Mouse (Mus musculus): ENCODE data around the gene Clec2d.
"Not testable (repeated sequence)": the region's sequence is repeated elsewhere in the genome, so short reads cannot be mapped to it uniquely, and the experiment has no call there.

Gene Clec2d

DNA sequence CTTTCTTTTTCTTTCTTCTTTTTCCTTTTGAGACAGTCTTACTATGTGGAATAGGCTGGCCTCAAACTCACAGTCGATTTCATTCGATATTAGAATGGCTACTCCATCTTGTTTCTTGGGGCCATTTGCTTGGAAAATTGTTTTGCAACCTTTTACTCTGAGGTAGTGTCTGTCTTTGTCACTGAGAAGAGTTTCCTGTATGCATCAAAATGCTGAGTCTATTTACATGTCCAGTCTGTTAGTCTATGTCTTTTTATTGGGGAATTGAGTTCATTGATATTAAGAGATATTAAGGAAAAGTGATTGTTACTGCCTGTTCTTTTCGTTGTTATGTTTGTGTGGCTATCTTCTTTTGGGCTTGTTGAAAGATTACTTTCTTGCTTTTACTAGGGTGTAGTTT is 7.4 kb downstream of the Clec2d start:
- not testable (repeated sequence) for DNase-seq

- DNase-seq = no peak
Measured at GRCm38 (mm10) chr6:129193431-129193830, 13.0 kb downstream of the Clec2d start.

- not testable (repeated sequence) for DNase-seq
Measured at GRCm38 (mm10) chr6:129200066-129200465, 19.7 kb downstream of the Clec2d start.

DNA sequence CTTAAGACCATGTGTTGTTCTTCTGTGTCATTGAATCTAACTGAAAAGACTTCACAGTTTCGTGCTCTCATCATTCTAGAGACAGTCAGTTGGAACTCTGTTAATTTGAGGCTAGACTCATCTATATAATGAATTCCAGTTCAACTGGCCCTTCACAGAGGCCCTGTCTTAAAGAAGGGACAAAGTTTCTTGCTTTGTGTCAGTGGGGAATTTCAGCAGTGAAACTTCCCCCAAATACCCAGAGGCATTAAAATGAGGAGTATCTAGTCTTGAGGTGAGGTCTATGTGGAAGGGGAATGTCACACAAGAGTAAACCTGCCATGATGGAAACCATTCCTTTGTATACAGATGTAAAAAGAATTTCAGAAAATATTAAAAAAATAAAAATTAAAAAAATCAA is 21.9 kb downstream of the Clec2d start:
- DNase-seq = no peak

GRCm38 (mm10) chr6:129204342-129204741 is 23.9 kb downstream of the Clec2d start:
- DNase-seq = no peak

DNA sequence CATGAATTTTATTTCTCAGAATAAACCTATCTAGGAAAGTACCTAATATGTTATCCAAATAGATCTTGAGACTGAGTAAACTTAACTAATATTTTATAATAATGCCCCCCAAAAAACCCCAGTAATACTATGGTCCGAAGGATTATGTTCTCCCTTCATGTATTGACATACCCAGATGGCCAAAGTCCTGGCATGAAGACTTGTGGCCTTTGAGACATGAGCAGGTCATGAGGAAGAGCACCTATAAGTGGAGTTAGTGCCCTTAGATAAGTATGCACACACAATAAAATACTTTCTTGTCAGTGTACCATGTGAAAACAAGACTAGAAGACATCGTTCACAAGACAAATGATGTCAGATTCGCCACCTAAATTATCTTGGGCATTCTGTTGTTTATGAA is 24.4 kb downstream of the Clec2d start:
- DNase-seq = no peak

GRCm38 (mm10) chr6:129208891-129209519 is 28.6 kb downstream of the Clec2d start:
- no peak for DNase-seq

DNA sequence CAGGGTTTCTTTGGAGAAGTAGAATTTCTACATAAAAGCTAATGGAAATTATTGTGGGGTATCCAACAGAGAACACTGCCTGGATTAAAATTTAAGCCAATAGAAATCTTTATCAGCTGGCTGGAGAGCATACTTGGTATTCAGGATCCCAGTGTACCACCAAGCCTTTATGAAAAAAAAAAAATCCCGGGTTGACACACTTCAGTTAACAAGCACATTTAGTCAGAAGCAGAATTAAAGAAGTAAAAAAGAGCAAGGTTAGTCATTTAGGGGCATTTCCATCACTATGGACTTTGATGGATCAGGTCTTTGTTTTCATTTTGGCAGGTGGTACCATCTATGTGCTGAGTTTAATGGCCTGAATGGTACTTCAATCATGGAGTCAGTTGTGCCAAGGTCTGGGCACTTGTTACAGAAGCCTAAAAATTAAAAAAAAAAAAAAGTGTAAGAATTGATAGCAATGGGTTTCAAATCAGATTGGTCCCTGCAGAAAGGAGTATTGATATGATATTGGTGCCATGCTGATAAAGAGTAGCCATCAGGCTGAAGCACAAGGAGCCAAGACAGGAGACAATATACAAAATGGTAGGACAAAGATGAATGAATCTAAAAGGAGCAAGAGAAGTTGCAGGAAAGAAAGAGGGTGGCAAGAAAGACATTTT is 29.5 kb downstream of the Clec2d start:
- DNase-seq = no peak

GRCm38 (mm10) chr6:129210447-129210790 is 30.0 kb downstream of the Clec2d start:
- DNase-seq = no peak

GRCm38 (mm10) chr6:129212421-129213195 is 32.2 kb downstream of the Clec2d start:
- peak; percentile 92 for DNase-seq

DNA sequence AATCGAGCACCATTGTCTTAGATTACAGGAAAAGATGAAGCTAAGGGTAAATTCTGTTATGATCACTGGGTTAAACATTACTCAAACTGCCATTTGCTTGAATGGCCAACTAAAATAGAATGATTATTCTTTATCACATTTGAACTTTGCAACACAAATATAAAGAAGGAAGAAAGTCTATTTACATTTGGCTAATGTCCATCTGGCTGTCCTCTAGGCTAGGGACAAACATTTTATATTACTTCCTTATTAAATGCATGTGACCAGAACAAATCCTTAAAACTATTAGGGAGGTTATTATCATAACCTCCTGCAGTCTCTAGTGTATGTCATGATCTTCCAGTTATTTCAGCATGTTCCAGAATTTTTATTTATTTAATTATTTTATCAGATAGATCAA is 33.1 kb downstream of the Clec2d start:
- DNase-seq = no peak

GRCm38 (mm10) chr6:129214263-129214662 is 33.8 kb downstream of the Clec2d start:
- no peak for DNase-seq

DNA sequence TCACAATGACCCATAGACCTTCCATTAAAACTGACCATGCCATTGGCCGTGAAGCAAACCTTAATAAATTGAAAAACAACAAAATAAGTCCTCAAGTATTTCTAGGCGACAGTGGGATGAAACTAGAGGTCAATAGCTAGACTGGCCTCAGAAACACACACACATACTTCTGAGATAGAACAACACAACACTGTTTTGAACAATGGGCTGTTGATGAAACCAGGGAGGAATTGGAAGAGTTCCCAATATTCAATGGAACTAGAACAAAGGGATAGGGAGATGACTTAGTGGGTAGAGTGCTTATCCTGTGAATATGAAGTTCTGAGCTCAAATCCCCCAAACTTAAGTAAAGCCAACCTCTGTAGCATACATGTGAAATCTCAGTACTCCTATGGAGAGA is 34.6 kb downstream of the Clec2d start:
- DNase-seq = peak; percentile 68

DNA sequence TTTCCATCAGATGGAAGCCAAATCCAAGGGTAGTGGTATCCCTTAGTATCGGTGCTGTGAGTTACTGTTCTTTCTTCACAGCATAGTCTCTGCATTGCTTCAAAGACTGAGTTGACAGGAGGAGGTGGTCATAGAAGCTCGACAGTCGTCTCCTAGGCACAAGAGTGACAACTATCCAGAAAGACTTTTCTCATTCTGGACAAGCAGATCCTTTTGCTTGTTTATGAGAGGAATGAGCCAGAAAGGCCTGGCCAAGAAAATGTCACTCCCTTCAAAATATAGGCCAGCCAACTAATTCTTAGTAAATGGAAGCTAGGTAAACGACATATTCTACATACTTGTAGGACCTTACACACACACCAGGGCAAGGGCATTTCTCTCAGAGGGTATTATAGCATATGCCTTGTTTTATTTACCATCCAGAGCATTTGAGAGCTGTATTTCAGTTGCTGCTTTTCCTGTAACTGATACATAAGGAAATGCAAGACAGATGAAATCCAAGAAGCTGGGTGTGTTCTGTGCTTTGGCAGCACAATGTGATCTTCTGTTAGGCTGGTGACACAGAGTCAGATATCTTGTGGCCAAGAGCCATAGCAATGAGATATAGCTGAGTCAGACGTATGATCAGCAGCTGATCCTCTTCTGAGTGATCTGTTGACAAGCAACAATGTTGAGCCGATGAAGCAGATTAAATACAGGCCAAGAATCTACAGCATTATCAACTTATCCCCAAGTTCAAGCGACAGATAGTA is 35.6 kb downstream of the Clec2d start:
- DNase-seq = peak; percentile 97

DNA sequence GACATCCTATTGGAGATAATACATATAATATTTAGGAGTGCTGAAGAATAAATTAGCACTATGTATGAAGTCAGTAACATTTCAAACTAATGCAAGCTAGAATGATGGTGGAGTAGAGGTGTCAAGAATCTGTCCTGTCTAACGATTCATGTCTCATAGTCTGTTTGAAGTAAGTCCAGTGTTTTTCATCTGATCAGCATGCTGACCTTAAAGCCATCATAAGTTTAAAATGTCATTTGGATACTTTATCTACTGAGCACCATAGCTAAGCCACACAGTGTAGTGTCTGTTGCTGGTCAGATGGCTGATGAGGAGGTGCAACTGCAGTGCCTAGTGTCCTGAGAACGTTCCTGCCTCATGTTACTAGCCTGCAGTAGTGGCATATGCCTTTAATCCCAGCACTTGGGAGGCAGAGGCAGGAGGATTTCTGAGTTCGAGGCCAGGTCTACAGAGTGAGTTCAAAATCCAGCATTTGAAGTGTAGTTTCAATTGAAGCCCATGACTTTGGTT is 36.4 kb downstream of the Clec2d start:
- peak; percentile 86 for DNase-seq

- DNase-seq = peak; percentile 93
Measured at GRCm38 (mm10) chr6:129218191-129218696, 37.8 kb downstream of the Clec2d start.

DNA sequence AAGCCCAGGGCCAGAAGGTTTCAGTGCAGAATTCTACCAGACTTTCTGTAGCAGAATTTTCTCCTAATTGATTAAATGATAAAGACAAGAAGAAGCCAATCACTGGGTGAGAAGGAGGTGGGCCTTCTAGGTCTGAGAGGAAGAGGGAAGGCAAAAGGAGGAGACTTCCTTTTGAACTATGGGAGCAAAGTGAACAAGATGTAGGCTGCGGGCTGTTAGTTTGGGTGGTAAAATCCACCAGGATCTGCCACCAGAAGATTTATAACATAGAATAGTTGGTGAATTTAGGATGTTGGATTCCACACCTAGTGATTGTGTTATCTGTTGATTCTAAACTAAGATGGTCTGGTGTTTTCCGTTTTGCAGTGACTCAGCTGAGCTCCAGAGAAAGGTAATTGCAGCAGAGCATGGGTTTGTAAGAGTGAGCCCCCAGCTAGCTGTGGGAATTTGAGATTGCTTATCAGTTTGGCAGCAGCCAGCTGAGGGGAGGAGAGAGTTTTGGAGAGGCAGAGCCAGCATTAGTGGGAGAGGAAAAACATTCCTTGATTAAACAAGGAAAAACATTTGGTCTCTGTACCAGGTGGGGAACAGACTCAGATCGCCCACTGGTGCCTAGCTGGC is 39.6 kb downstream of the Clec2d start:
- peak; percentile 93 for DNase-seq

DNA sequence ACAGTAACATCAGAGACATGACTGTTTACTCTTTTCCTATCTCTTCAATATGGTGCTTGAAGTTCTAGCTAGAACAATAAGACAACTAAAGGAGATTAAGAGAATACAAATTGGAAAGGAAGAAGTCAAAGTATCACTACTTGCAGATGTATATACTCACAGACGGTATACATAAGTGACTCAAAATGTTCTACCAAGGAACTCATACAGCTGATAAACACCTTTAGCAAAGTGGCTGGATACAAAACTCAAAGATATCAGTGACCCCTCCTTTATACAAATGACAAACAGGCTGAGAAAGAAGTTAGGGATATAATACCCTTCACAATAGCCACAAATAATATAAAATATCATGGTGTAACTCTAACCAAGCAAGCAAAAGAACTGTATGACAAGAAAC is 40.6 kb downstream of the Clec2d start:
- no peak for DNase-seq

- peak; percentile 87 for DNase-seq
Measured at GRCm38 (mm10) chr6:129222188-129222800, 41.9 kb downstream of the Clec2d start.

- DNase-seq = peak; percentile 85
Measured at GRCm38 (mm10) chr6:129223611-129224010, 43.2 kb downstream of the Clec2d start.

GRCm38 (mm10) chr6:129224090-129224489 is 43.7 kb downstream of the Clec2d start:
- DNase-seq = no peak

DNA sequence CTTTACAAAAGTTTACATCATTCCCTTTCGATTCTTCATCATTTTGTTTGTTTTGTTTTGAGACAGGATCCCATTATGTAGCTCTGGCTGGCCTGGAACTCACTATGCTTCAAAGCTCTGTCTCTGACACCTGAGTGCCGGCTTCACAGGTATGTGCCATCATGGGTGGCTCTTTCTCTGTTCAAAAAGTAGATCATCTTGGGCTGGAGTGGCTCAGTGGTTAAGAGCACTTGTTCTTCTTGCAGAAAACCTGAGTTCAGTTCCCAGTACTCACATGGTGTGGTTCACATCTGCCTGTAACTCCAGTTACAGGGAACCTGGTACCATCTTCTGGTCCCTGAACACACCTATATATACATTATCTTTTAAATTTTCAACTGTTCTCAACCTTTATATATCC is 44.7 kb downstream of the Clec2d start:
- DNase-seq = peak; percentile 81
